In genomic region chr1:167928060-167928467, GRCm38 (mm10) we compare ENCODE assay signal across 11 mouse cellular contexts.
DNase-seq lines count a peak whose midpoint lies in the region; TF ChIP-seq lines count a peak whose summit lies in the region.
"Had no signal": no experiment of that assay in that cellular context is flagged by ENCODE, and none has a peak within 500 bp of the region (broad histone marks: within the 10 kb centered on the region; RNA-seq: fewer than 3 reads in every experiment).

No protein-coding gene starts in this region.

- no peak for TF ChIP-seq EP300 in heart, adult 2 months (IDR thresholded peaks at IDR 0.05; ENCODE audit: insufficient read depth, low read depth, low read length)

- H3K79me2 ChIP-seq in heart, adult 2 months (replicated peaks; ENCODE audit: control insufficient read depth, insufficient read depth, low read length) = no peaks in the 10 kb centered on the region

- no peak for TF ChIP-seq POLR2A in heart, adult 2 months (IDR thresholded peaks at IDR 0.05; ENCODE audit: insufficient read depth, low read depth, low read length)

- no peaks in the 10 kb centered on the region for H3K9me3 ChIP-seq in limb, embryonic 10.5 days (replicated peaks)
- H3K9me3 ChIP-seq: limb, embryonic 15.5 days; stomach, embryonic 15.5 days had no signal

- no peak overlapping the region for H3K9ac ChIP-seq in heart, adult 2 months (ENCODE audit: low read depth, low read length)
- H3K9ac ChIP-seq: limb, embryonic 15.5 days; stomach, embryonic 15.5 days had no signal

- 15% methylated on average over 4 of the region's 4 CpGs for WGBS in heart, adult 2 months
- 18% methylated on average over 4 of the region's 4 CpGs for WGBS in limb, embryonic 10.5 days

- no peak overlapping the region for H3K4me3 ChIP-seq in heart, adult 2 months
- H3K4me3 ChIP-seq in limb, embryonic 10.5 days = no peak overlapping the region
- H3K4me3 ChIP-seq: limb, embryonic 15.5 days; stomach, embryonic 15.5 days had no signal

- no peaks in the 10 kb centered on the region for H3K4me1 ChIP-seq in heart, adult 2 months (ENCODE audit: control insufficient read depth, insufficient read depth, low read length)
- H3K4me1 ChIP-seq in limb, embryonic 10.5 days = peaks cover 33% of the 10 kb centered on the region

- DNase-seq in heart, adult 2 months = no peak
- no peak for DNase-seq in heart, adult 9 months (ENCODE audit: low spot score in 2 of 2)
- DNase-seq in right cerebral cortex, postnatal 14 days = peak; percentile 25
- DNase-seq in right cerebral cortex, postnatal 36 days (ENCODE audit: low spot score in 2 of 2) = no peak
- DNase-seq in limb, embryonic 10.5 days (ENCODE audit: low spot score) = peak; percentile 60
- DNase-seq in yolk sac, embryonic 10.5 days (ENCODE audit: low spot score) = no peak
- no peak for DNase-seq in right cerebral cortex, postnatal 4 days
- DNase-seq in right cerebral cortex, adult 18-20 months = no peak
- DNase-seq: kidney, adult 18-20 months had no signal

- peak; percentile 38 for TF ChIP-seq CTCF in heart, adult 2 months (IDR thresholded peaks at IDR 0.05)

- H3K36me3 ChIP-seq in heart, adult 2 months (ENCODE audit: control insufficient read depth, insufficient read depth, low read length) = no peaks in the 10 kb centered on the region
- no peaks in the 10 kb centered on the region for H3K36me3 ChIP-seq in limb, embryonic 10.5 days
- H3K36me3 ChIP-seq: limb, embryonic 15.5 days; stomach, embryonic 15.5 days had no signal

- H3K27ac ChIP-seq in heart, adult 2 months = no peak overlapping the region
- 0 out of 2 replicates have a peak overlapping the region, but pooled peaks have one; percentile 16 for H3K27ac ChIP-seq in limb, embryonic 10.5 days
- H3K27ac ChIP-seq: limb, embryonic 15.5 days; stomach, embryonic 15.5 days had no signal

- H3K27me3 ChIP-seq in heart, adult 2 months (ENCODE audit: control insufficient read depth, insufficient read depth, low read length) = no peaks in the 10 kb centered on the region
- H3K27me3 ChIP-seq in limb, embryonic 10.5 days (ENCODE audit: low read depth, poor library complexity, severe bottlenecking) = peaks cover 54% of the 10 kb centered on the region

- intact Hi-C loops in heart, adult 2 months (cut with DNase I) = no loop called here

Comparison
In these comparisons a context has a peak if more than half of its experiments do, and no peak if none do; other contexts are left out.
1. DNase-seq: peak in right cerebral cortex, postnatal 14 days (single experiment) and limb, embryonic 10.5 days (single experiment); none in heart, adult 2 months (0 of 2), heart, adult 9 months (0 of 2), right cerebral cortex, postnatal 36 days (0 of 2), yolk sac, embryonic 10.5 days (single experiment), right cerebral cortex, postnatal 4 days (single experiment) and right cerebral cortex, adult 18-20 months (single experiment).